Mouse (Mus musculus) hindbrain, embryonic 10.5 days (tissue): ENCODE measurements at regions not wholly inside any gene's neighbourhood (a gene's known extent, or its start where the extent isn't known, plus 50 kb on each side); places are given as distances from the start of the nearest gene placed in this dataset.
A peak's percentile ranks its signal among the peaks of the same experiment; 100 is the strongest.

Source experiments
- DNase-seq: peaks from one replicate; pipeline ENCODE4 v3.0.0-alpha.2; 2017; ENCODE audit warnings: low spot score
- H3K27ac ChIP-seq: fragments of 300-500 bp; sonication (generic); 2 replicates; pipeline ENCODE4 v1.5.1; 2016; ENCODE audit warnings: mild to moderate bottlenecking, moderate library complexity
- H3K27me3 ChIP-seq: fragments of 300-500 bp; sonication (generic); 2 replicates; pipeline ENCODE4 v1.6.1; 2016; ENCODE audit warnings: mild to moderate bottlenecking; ENCODE audit not compliant: poor library complexity, insufficient read depth, severe bottlenecking
- H3K36me3 ChIP-seq: fragments of 300-500 bp; sonication (generic); 2 replicates; pipeline ENCODE4 v1.6.1; 2016; ENCODE audit warnings: mild to moderate bottlenecking, moderate library complexity
- H3K4me1 ChIP-seq: fragments of 300-500 bp; sonication (generic); replicated peaks from 2 replicates; pipeline ENCODE4 v1.6.1; 2016; ENCODE audit warnings: mild to moderate bottlenecking
- H3K4me3 ChIP-seq: fragments of 300-500 bp; sonication (generic); 2 replicates; pipeline ENCODE4 v1.5.1; 2016; ENCODE audit warnings: mild to moderate bottlenecking, moderate library complexity
- H3K9me3 ChIP-seq: fragments of 300-500 bp; sonication (generic); 2 replicates; pipeline ENCODE4 v1.6.1; 2016; ENCODE audit warnings: mild to moderate bottlenecking, moderate library complexity
- WGBS: fragments of 180-500 bp; shearing (Covaris S2); methylation state at CpG from one replicate; pipeline ENCODE4 v1.1.7; 2016; 5-methylcytosine and 5-hydroxymethylcytosine counted together

DNA sequence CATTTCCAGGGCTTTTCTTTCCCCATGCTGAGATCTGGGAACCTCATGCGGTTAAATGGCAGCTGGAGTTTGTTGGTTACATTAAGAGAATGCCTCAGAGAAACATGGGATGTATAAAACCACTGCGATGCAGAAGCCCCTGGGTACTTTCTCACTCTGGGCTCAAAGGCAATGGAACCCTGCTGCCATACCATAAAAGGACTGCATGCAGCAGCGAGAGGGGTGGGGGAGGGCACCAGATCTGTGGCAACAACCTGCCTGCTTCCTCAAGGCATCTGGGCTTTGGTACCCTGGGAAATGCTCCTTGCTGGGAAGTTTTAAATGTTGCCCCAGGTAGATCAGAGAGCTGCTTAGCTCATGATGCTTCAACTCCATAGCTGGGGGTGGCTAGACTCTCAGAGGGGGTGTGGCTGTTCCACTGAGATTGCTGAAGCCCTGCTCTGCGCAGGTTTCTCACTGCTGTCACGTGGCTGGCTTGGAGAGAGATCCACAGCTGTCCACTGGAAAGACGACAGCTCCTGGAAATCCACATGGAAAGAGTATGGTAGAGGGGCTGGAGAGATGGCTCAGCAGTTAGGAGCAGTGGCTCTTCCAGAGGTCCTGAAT lies 75.8 kb upstream of the Ntrk2 start:
- WGBS, result 17% methylated on average over 6 of the region's 6 CpGs
- peak overlapping the region; percentile 35; the same call in 1 of the 2 replicates for H3K27ac ChIP-seq
- 0 out of 2 replicates have a peak, but pooled peaks cover 2% of the 10 kb centered on the region for H3K9me3 ChIP-seq
- DNase-seq, result no peak
- H3K36me3 ChIP-seq, result no peaks in the 10 kb centered on the region
- H3K4me1 ChIP-seq, result peaks cover 33% of the 10 kb centered on the region
- H3K4me3 ChIP-seq, result no peak overlapping the region
- peaks cover 9% of the 10 kb centered on the region for H3K27me3 ChIP-seq

DNA sequence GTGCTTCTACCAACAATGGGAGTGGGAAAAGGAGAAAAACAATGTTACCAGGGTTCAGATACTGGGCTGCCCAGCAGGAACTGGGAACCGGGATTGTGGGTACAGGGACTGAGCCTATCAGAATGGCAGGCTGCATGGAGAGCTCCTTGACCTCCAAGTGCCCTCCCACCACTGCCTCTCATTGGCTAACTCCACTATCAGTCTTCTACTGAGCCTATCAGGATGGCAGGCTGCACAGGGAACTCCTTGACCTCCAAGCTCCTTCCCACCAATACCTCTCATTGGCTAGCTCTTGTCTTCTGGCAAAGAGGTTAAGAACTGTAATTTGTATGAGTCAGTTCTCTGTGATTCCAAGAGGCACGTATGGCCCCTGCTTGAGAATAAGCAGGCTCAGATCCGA lies 73.6 kb upstream of the Ntrk2 start:
- H3K27ac ChIP-seq, result no peak overlapping the region
- no peaks in the 10 kb centered on the region for H3K36me3 ChIP-seq
- H3K27me3 ChIP-seq, result peaks cover 6% of the 10 kb centered on the region; the same call in 1 of the 2 replicates
- H3K4me1 ChIP-seq, result peaks cover 22% of the 10 kb centered on the region
- H3K4me3 ChIP-seq, result no peak overlapping the region
- WGBS, result 82% methylated on average over 3 of the region's 3 CpGs
- no peak for DNase-seq
- 0 out of 2 replicates have a peak, but pooled peaks cover 2% of the 10 kb centered on the region for H3K9me3 ChIP-seq

DNA sequence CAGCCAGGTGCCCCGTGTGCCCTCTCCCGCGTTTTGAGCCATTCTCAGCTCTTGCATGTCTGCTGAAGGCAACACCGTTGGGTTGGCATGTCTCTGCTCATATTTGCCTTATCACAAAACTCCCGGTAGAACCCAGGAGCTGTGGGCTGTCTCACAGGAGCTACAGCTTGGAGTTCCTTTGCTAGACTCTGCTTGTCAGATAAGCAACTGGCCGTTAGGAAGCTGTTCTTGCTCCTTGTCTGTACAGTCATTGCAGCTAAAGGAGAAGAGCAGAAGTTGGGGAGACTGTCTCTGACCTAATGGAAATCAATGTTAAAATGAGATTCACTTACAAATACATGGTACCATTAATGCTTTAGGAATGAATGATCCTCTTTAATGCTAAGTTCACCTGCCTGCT lies 72.8 kb upstream of the Ntrk2 start:
- Histone ChIP-seq H3K27me3 (no peaks in the 10 kb centered on the region), H3K4me3 (no peak overlapping the region), H3K4me1 (peaks cover 21% of the 10 kb centered on the region), H3K36me3 (no peaks in the 10 kb centered on the region), H3K27ac (no peak overlapping the region), H3K9me3 (0 out of 2 replicates have a peak, but pooled peaks cover under 1% of the 10 kb centered on the region)
- WGBS, result 95% methylated on average over 6 of the region's 6 CpGs
- DNase-seq, result no peak

GRCm38 (mm10) chr13:58735577-58735976 lies 70.8 kb upstream of the Ntrk2 start:
- Histone ChIP-seq H3K4me1 (peaks cover 12% of the 10 kb centered on the region), H3K36me3 (no peaks in the 10 kb centered on the region), H3K9me3 (no peaks in the 10 kb centered on the region), H3K4me3 (no peak overlapping the region), H3K27ac (peak overlapping the region; percentile 17; the same call in 1 of the 2 replicates), H3K27me3 (no peaks in the 10 kb centered on the region)
- 11% methylated on average over 6 of the region's 6 CpGs for WGBS
- no peak for DNase-seq

DNA sequence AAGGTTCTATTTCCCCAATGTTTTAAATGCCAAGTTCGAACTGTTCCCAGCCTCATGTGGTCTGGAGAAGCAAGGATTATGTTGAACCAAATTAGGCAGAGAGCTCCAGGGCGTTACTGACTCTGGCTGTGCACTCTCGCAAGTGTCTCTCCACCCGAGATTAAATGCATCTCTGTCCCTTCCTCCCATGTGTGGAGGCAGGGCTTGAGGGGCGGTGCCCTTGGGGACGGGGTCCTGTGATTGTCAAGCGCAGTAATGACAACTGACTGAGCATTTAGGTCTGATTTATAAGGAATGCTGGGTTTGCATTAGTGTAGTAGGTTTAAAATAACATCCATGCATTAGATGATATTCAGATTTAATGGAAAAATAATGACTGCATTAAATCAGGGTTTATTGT lies 65.6 kb upstream of the Ntrk2 start:
- Histone ChIP-seq H3K27me3 (no peaks in the 10 kb centered on the region), H3K9me3 (peaks cover 4% of the 10 kb centered on the region; the same call in 1 of the 2 replicates), H3K27ac (no peak overlapping the region), H3K4me3 (no peak overlapping the region), H3K4me1 (peaks cover 2% of the 10 kb centered on the region), H3K36me3 (no peaks in the 10 kb centered on the region)
- 70% methylated on average over 7 of the region's 7 CpGs for WGBS
- no peak for DNase-seq

DNA sequence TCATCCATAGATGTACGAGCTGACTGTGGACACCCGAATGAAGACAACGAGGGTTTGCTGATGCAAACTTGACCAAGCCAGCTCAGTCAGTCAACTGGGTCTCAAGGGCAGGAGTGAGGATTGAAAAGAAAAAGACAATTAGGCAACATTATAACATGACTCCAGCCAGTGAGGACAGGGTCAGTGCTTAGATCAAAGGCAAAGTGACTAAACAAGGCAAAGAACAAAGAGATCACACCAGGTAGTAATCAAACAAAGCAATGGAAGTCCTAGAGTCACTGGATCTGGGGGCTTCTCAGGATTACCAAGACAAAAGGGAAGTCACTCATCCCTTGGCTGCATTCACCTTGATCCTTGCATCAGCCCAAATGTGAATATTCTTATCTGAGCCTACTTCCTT lies 60.3 kb upstream of the Ntrk2 start:
- Histone ChIP-seq H3K27me3 (no peaks in the 10 kb centered on the region), H3K36me3 (no peaks in the 10 kb centered on the region), H3K4me3 (no peak overlapping the region), H3K9me3 (peaks cover 8% of the 10 kb centered on the region), H3K4me1 (no peaks in the 10 kb centered on the region), H3K27ac (no peak overlapping the region)
- no peak for DNase-seq
- 79% methylated on average over 3 of the region's 3 CpGs for WGBS

GRCm38 (mm10) chr13:58747685-58748084 lies 58.7 kb upstream of the Ntrk2 start:
- Histone ChIP-seq H3K36me3 (no peaks in the 10 kb centered on the region), H3K4me3 (no peak overlapping the region), H3K27ac (no peak overlapping the region), H3K9me3 (peaks cover 8% of the 10 kb centered on the region), H3K4me1 (no peaks in the 10 kb centered on the region), H3K27me3 (no peaks in the 10 kb centered on the region)
- no peak for DNase-seq
- WGBS, result 94% methylated on average over 6 of the region's 6 CpGs

GRCm38 (mm10) chr13:58756125-58756524 lies 50.2 kb upstream of the Ntrk2 start:
- Histone ChIP-seq H3K4me3 (no peak overlapping the region), H3K9me3 (no peaks in the 10 kb centered on the region), H3K27me3 (no peaks in the 10 kb centered on the region), H3K36me3 (no peaks in the 10 kb centered on the region), H3K27ac (no peak overlapping the region), H3K4me1 (peaks cover 6% of the 10 kb centered on the region; the same call in 1 of the 2 replicates)
- DNase-seq, result no peak
- WGBS, result 56% methylated on average over 6 of the region's 6 CpGs
